Mouse (Mus musculus) left cerebral cortex, postnatal 4 days (tissue): ENCODE measurements around the gene Aff3. TPM values are rescaled to one million over a fixed set of nuclear protein-coding genes. Genes with fewer than 3 reads are reported as not detected.

Source experiments
- DNase-seq: peaks from one replicate; pipeline ENCODE4 v3.0.0-alpha.2; 2022
- intact Hi-C: fragments of 180-260 bp; cut with DNase I; formaldehyde crosslinking; loops from one replicate; pipeline ENCODE4 v1.15.1; 2025
- total RNA-seq, 2 experiments: library from RNA; stranded (reverse); gene quantifications; 2 replicates each; pipeline ENCODE4 v1.2.3; 2021

Aff3 gene
- 100 to 1,000 TPM; 159 to 167 TPM for total RNA-seq

DNA sequence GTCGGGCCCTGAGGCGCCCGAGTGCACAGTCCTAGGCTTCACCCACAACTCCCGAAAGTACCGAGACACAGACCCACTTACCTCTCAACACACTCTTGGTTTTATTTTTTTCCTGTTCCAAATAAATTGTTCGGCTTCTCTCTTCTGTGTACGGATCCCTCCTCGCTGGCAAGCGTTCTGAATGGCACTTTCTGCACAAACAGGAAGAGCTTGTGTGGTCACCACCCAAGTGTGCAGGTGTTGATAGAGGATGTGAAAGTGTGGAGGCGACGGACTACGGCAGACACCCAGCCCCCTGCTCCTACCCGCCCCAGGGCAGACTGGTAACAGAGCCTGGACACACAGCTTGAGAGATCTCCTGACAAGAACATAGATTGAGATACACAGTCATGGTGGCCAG lies at the start of gene Aff3:
Aff3 (minus strand) TSS at position 179 of the 400 bp plus-strand sequence.
- no peak for DNase-seq
- intact Hi-C loops: no loop called here

DNA sequence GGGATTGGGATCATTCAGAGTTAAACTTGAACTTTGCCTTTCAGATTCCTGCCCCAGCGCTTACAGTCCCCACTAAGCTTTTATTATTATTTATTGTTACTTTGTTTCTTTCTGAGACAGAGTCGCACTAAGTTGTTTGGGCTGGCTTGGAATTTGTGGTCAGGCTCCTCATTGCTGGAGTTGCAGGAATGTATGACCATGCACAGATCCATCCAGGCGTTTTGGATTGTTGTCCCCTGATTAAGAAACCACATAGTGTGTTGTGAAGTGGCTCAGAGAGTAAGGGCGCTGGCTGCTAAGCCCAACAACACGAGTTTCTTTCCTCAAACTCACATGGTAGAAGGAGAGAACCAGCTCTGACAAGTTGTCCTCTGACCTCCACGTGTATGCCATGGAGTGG lies 35.9 kb upstream of the Aff3 start:
- intact Hi-C loops: no loop called here

DNA sequence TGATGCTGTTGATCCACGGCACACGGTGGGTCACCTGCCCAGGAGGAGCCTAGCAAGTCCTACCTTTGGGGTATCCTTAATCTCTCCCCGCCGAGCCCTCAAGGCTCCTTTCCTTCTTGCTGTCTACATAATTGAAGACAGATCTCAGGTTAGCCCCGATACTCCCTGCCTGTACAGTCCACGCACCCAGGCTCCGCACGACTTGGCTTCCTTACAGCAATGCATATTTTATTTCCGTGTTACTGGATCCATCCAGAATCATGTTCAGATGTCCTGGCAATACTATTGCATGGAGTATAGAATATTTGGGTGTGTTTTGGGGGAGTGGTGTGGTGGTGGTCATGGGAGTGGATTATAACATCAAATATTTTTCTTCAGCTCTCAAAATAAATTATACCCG lies 34.5 kb upstream of the Aff3 start:
- intact Hi-C loops: no loop called here
- DNase-seq: no peak

More for the DNA sequence above, 35.9 kb upstream of the Aff3 start:
- no peak for DNase-seq

DNA sequence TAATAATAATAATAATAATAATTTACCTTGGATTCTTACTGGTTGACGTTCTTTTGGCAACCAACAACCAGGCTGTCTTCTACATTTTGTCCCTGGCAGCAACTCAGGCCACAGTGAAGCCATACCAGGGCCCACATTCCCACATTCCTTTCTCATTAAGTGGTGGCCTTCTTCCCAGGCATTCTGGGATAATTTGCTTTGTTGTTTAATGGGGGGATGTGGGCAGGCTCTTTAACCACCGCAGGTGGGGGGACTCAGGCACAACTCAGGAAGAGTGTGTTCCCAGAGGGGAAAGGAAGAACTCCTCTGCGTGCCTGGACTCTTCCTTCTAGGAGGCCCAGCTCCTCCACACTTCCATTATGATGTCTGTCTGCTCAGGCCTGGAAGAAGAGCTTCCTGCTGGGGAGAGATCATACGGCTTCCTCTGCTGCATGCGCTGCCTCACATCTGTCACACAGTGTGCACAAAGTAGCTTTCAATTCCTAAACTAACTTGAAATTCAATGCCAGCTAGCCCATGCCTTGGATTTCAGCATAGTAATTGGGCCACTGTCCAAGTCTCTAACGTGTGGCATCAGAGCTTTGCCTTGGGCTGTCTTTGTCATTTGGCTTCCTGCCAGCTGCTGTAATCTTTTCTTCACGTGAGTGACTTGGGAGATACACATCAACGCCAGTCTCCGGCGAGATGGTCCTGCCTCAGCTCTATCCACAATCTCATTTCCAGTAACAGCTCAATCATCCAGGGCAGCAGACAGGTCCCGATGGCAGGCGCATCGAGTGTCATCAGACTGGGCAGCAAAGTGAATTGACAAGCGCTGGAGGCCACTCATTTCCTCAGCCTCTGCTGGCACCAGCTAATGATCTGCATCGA lies 31.3 kb upstream of the Aff3 start:
- intact Hi-C loops: no loop called here
- peak; percentile 34 for DNase-seq

DNA sequence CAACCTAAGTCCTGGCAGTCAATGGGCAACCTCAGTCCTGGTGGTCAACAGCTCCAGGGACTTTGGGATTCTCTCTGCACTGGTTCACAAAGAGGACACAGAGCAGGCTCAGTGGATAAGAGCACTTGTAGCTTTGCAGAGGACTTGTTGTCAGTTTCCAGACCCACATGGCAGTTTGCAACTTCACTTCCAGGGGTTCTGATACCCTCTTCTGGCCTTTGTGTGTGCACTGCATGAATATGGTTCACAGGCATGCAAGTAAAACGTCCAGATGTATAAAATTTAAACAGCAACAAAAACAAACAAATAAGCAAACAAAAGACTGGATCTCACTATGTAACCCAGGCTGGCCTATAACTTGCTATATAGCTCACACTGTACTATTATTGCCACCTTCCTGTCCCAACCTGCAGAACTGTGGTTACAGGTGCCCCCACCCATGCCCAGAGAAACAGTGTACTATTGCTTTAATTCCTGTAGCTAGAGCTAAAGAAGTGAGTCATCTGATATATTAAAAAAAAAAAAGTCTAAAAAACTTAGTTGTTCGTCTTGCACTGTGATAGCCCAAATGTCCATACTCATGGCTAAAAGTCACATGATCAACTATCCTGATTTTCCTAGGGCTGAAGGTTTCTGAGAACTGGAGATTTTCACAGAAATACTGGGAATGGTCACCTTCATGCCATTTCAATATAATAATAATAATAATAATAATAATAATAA lies 30.5 kb upstream of the Aff3 start:
- intact Hi-C loops: no loop called here
- DNase-seq: no peak

DNA sequence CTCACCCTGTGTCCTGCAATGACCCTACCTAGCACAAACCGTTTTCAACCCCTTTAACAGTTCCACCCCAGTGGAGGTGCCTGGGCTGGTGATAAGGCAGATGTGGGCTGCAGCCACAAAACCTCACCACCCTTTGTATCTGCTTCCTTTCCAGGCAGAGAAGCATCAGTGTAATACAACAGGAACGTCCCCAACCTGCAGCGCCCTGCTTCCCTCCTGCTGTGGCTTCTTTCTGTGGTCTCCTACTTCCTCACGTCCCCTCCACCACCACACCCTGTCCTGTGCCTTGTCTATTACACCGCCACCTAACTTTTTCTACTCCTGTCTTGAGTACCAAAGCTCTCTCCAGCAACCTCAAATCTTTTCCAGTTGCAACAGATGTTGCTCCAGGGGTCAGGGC lies 29.4 kb upstream of the Aff3 start:
- DNase-seq: no peak
- intact Hi-C loops: no loop called here

DNA sequence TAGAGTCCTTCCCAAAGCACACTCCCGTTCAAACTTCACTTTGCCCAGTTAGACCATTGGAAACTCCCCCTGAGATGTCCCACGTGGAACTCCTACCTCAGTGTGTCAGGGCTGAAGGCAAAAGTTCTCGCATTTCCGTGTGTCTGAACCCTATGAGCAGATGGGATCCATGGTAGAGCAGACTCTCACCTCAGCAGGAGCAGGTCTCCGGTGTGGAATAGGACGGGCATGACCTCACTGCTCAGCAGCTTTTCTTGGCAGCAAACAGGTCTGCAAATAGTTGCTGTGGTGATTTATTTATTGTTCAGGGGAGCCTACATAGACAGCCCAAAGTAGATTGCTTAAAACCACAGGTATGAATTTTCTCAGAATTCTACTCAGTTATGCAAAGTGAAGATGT lies 25.7 kb upstream of the Aff3 start:
- intact Hi-C loops: no loop called here
- DNase-seq: no peak

DNA sequence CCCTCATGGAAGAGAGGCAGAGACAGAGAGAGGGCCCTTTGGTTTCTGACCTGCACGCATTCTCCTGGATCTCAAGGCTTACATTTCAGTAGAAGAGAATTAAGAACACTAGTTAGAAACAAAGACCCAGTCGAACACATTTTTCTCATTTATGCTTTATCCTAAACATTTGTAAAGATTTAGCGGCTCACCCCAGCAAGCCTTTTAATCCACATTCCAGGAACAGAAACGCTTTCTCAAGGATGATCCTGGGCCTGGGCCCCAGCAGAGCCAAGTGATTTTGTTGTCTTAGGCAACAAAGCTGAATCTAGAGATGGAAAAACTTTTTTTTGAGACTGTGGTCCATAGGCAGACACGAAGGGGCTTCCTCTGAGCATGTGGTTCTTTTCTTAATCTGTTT lies 23.5 kb upstream of the Aff3 start:
- no peak for DNase-seq
- intact Hi-C loops: no loop called here

DNA sequence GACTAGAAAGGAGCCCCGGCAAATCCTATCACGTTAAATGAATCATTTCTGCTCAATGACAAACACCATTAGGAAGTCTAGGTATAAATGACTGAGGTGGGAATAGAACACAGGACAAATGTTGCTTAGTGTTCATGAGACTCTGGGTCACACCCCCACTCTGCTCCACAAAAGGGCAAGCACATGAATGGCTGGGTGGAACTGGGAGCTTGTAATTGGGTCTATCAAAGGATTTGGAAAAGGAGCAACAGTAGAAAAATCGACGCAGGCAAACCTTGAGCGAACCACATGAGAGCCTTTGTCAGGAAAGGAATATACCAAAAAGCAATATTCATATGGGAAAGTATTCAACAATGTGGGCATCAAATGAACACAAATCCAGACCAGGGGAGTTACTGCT lies 21.0 kb upstream of the Aff3 start:
- intact Hi-C loops: no loop called here
- no peak for DNase-seq

DNA sequence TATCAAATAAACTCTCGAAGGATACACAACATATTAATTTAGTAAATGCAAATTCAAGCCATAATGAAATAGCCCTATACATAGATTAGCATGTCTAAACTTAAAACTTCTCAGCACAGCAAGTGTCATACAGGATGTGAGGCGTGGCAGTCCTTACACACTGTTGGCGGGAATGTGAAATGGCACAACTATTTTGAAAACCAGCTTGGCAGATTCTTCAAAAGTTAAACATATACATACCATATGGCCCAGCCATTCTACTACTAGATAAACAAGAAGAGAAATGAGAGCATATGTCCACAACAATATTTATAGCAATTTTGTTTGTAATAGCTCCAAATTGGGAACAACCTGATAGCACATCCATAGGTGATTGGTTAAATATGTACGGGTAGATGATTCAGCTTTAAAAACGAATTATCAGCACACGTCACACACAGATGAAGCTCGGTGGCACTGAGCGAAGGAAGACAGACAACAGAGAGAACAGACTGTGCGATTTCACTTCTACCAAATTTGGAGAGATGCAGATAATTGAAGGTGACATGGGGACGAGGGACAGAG lies 18.5 kb upstream of the Aff3 start:
- intact Hi-C loops: no loop called here
- DNase-seq: no peak

DNA sequence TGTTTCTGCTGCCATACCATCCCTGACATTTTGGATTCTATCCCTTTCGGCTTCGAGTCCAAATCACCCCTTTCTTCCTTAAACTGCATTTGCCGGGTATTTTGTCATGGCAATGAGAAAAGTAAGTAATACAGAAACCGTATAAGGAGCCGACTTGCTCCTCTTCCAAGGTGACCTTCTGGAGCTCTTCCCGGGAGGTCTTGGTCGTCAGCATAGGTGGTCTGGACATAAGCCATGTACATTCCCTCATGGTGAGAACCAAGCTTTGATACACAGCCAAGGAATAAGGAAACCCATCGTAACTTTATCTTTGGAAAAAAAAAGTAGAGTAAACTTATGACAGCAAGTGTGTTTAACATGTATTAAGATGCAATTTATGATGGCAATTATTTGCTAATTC lies 15.1 kb upstream of the Aff3 start:
- no peak for DNase-seq
- intact Hi-C loops: no loop called here

DNA sequence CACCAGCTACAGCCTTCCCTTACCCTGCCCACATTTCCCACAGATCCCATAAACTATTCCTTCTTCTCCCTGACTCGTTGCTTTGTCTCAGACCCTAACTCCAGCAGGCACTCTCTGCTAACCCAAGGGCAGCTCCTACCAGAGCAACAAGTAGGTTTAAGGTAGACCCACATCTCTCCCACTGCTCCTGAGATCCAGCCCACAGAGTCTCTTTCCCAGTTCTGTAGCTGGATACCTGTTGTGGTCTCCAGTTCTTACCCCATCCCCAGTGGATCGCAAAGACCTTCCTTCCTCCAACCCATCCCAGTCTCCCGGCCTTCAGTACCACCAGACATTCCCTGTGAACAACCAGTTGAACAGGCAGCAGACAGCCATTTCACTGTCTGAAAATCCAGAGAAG lies 7.0 kb upstream of the Aff3 start:
- no peak for DNase-seq
- intact Hi-C loops: no loop called here

DNA sequence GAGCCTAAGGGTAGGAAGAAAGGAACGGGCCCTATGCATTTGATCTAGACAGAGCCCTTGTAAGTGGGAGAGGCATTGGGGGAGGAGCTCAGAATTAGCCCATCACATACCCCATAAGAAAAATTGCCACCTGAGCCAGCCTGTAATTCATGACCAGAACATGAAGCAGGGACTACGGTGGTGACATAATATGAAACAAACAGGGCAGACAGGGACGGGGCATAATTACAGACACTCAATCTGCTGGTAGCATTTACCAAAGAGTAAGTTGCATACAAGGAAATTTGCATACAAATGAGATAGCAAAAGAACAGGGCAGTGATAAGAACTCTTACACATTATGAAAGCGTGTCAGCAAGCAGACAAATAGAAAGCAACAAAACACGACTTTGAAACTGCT lies 6.3 kb upstream of the Aff3 start:
- intact Hi-C loops: no loop called here
- DNase-seq: no peak

DNA sequence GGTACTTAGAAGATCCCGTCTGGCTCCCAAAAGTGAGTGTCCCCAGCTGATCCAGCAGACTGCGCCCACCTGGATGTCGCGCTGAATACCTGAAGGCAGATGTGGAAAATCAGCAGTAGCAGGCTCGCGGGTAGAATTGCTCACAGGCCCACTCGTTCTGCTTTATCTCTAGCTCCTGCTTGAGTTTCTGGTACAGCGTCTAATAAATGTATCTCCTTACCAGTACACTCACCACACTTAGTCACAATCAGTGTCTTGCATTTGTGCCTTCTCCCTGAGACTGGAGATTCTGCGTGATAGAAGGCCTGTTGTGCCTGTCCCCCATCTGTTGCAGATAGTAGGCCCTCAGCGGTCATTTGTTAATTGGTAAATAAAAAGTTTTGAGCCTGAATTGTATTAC lies 3.6 kb upstream of the Aff3 start:
- no peak for DNase-seq
- intact Hi-C loops: no loop called here

DNA sequence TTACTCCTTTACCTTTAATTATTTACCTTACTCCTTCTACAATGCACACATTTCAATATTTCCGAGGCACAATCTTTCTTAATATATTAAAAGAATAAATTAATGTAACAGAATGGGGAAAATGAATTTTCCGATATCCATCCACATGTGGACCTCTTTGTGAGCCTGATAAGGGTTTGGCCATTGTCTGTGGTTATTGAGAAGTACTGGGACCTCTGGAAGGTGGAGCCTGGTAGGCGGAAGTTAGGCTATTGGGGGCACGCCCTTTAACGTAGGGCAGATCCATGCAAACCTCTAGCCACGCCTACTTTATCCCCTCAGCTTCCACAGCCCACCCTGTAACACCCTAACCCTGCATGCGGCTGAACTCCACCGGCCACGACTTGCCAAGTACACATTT lies 3.1 kb upstream of the Aff3 start:
- DNase-seq: no peak
- intact Hi-C loops: no loop called here

DNA sequence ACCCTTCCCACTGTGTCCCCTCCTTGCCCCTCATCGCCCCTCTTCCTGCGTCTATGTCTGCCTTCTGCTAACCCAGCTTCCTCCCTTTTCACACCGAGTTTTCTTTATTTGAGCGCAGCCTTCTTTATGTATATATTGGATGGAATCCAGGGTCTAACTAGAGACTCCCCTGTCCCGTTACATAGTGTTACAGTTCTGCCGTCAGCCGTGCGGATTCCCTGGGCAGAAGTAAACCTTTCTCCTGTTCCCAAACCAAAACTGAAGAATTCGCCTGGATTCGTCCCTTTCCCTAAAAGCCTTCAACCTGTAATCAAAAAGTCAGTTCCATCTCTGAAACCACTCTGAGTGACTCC lies 2.0 kb upstream of the Aff3 start:
- no peak for DNase-seq
- intact Hi-C loops: no loop called here

DNA sequence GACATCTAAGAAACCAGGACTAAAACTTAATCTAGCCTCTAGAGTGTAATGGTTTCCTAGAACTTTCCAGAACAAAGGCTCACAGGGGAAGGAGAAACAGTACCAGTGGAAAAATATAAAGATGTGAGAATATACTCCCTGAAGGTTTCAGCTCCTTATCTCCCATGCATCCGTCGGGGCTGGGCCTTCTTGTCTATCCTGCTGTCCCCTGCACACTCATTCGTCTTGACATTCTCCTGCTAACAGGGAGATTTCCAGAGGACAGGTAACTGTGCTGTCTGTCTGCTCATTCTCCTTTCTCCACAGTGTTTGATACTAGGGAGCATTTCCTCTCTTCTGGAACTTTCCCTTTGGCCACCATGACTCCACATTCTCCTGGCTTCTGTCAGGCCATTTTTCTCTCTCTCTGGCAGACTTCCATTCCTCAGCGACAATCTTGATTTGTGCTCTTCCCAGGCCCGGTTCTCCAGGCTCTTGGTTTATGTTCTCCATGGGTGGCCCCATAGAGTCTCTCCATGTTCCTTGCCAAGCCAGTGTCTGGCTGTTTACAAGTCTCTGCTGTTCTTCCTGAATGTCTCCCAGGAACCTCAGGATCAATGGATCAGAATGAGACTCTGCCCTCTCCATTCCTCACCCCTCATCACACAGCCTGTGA lies 1.5 kb upstream of the Aff3 start:
- no peak for DNase-seq
- intact Hi-C loops: no loop called here

DNA sequence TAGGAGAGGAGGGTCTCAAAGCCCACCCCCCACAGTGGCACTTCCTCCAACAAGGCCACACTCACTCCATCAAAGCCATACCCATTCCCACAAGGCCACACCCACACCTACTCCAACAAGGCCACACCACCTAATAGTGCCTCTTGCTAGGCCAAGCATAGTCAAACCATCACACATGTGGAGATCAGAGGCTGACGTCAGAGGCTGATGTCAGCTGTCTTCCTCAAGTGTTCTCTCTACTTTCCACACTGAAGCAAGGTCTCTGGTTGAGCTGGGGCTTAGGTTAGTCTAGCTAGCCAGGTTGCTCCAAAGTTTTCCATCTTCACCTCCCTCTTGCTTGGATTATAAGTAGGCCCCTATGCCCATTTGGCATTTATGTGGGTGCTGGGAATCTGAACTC lies 856 bp upstream of the Aff3 start:
- intact Hi-C loops: no loop called here
- DNase-seq: no peak

DNA sequence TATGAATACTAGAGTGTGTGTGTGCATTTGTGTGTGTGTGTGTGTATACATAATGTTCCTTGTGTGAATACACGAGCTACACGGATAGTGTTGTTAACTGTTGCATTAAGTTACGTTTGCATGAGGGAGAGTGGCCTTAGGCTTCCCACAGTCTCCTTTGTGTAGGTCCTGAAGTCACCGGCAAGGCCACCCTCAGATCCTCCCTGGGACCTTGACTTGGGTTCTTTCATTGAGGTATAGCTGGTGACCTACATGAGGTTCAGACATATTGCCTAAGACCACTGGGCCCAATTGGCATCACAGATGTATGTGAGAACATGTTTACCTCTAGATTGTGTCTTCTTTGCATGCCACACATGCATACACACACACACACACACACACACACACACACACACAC lies 494 bp downstream of the Aff3 start:
- no peak for DNase-seq
- intact Hi-C loops: no loop called here

DNA sequence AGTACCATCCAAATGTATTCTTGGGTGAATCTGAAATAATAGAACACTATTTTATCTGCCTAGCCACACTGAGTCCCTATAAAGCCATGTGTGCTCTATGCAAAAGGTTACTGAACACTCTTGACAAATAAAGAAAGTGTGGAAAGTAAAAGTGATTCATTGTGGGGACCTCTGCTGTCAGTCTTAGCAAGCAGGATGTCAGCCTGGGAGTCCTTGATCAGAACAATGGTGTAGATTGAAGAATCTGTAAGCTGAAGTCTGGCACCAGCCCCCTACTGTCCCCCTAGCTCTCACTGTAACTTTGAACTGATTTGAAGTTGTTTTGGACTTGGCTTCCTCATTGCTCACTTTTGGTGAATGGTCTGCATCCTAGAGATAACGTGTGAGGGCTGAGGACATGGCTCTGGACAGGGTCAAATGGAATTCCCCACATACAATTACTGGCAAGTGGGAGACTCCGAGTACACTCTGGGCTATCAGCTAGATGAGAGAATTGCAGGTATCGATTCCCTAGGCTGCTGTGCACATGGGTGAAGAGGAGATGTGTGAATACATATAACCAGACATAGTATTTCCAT lies 2.0 kb downstream of the Aff3 start:
- DNase-seq: no peak
- intact Hi-C loops: no loop called here

DNA sequence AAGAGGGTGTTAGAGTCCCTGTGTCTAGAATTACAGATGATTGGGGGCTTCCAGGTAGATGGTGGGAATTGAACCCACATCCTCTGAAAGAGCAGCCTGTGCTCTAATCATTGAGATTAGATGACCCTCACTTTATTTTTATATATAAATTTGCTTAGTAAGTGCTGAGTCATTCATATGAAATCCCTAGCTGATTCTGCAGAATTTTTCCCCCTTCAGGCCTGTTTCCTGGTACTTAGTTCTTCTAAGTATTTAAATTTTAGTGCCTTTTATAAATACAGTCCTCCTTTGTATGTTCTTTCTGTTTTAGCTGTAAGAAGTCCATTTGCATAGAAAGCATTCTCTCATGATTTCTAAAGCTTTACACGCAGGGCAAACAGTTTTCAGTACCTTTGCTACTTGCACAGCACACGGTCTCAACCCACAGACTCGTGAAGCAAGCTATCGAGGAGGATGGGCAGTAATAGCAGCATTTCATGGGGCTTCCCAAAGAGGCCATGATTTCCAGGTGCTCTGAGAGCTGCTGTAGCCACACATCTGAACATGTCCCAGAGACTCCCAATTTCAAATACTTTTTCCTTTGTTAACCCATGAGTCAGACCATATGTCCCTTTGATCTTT lies 5.7 kb downstream of the Aff3 start:
- no peak for DNase-seq
- intact Hi-C loops: no loop called here
